8 mouse cellular contexts compared by ENCODE assay signal in the genomic region with DNA sequence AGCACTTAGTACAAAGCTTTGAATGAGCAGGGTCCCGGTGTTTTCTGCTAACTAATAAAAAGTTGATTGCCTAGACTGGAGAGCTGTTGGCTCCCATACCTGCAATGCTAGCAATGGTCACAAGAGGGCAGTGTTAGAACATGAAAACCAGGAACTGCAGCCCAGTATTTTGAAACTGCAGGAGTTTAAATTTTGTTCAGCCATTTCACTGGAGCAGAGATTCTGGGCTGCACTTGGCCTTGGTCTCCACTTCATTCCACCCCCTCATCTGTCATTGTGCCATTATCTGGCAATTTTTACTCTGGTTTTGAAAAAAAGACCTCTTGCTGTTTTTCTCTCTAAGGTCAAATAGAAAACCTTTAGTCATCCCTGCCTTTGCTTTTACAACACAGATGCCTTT. TPM values are rescaled to one million over a fixed set of nuclear protein-coding genes. Genes with fewer than 3 reads are reported as not detected.
DNase-seq lines count a peak whose midpoint lies in the region; ATAC-seq and TF ChIP-seq lines count a peak whose summit lies in the region.

No protein-coding gene starts in this region.

- peak; percentile 94 for TF ChIP-seq CTCF in cortical plate, adult 2 months (IDR thresholded peaks at IDR 0.05; ENCODE audit: extremely low read depth, insufficient read depth, low read length)

- no peak overlapping the region for H3K27ac ChIP-seq in cortical plate, adult 2 months (ENCODE audit: insufficient read depth, low read length)
- peak overlapping the region; percentile 29; the same call in 1 of the 2 replicates for H3K27ac ChIP-seq in kidney, embryonic 15.5 days
- H3K27ac ChIP-seq in limb, embryonic 14.5 days (replicated peaks; ENCODE audit: low read depth, low read length), result no peak overlapping the region
- peak overlapping the region; percentile 12; the same call in 1 of the 2 replicates for H3K27ac ChIP-seq in stomach, embryonic 16.5 days (ENCODE audit: low read length)

- DNase-seq in 3T3-L1 (ENCODE audit: low read depth, low spot score) (peak; percentile 92), WW6 (ENCODE audit: low read depth, low spot score) (peak; percentile 39)
- DNase-seq in gastrocnemius, postnatal 25 days, result peak; percentile 67
- peak; percentile 87 for DNase-seq in limb, embryonic 14.5 days (ENCODE audit: low spot score)
- peak; percentile 90 for DNase-seq in neural tube, embryonic 10.5 days (ENCODE audit: extremely low spot score, low spot score)

- no peaks in the 10 kb centered on the region for H3K27me3 ChIP-seq in kidney, embryonic 15.5 days
- no peaks in the 10 kb centered on the region for H3K27me3 ChIP-seq in limb, embryonic 14.5 days (ENCODE audit: control insufficient read depth, insufficient read depth, low read length)
- H3K27me3 ChIP-seq in stomach, embryonic 16.5 days (ENCODE audit: control insufficient read depth, insufficient read depth, low read length), result no peaks in the 10 kb centered on the region

- H3K9me3 ChIP-seq in kidney, embryonic 15.5 days (replicated peaks), result no peaks in the 10 kb centered on the region
- no peaks in the 10 kb centered on the region for H3K9me3 ChIP-seq in limb, embryonic 14.5 days (ENCODE audit: control insufficient read depth, low read length)
- H3K9me3 ChIP-seq in stomach, embryonic 16.5 days (replicated peaks; ENCODE audit: control insufficient read depth, low read length), result no peaks in the 10 kb centered on the region

- no peaks in the 10 kb centered on the region for H3K36me3 ChIP-seq in kidney, embryonic 15.5 days
- H3K36me3 ChIP-seq in limb, embryonic 14.5 days (ENCODE audit: control insufficient read depth, insufficient read depth, low read length), result no peaks in the 10 kb centered on the region
- no peaks in the 10 kb centered on the region for H3K36me3 ChIP-seq in stomach, embryonic 16.5 days (ENCODE audit: control insufficient read depth, insufficient read depth, low read length)

- no peak for TF ChIP-seq POLR2A in cortical plate, adult 2 months (IDR thresholded peaks at IDR 0.05; ENCODE audit: extremely low read depth, insufficient read depth, low read length)
- TF ChIP-seq POLR2A in limb, embryonic 14.5 days (IDR thresholded peaks at IDR 0.05; ENCODE audit: borderline replicate concordance, extremely low read depth, insufficient read depth, insufficient read length), result no peak

- H3K4me3 ChIP-seq in cortical plate, adult 2 months (ENCODE audit: insufficient read depth, low read length), result no peak overlapping the region
- H3K4me3 ChIP-seq in kidney, embryonic 15.5 days (replicated peaks), result no peak overlapping the region
- H3K4me3 ChIP-seq in limb, embryonic 14.5 days (replicated peaks; ENCODE audit: low read length), result no peak overlapping the region
- H3K4me3 ChIP-seq in stomach, embryonic 16.5 days (replicated peaks; ENCODE audit: low read length), result no peak overlapping the region

- ATAC-seq in kidney, embryonic 15.5 days (replicated peaks; ENCODE audit: low FRiP score), result 0 out of 2 replicates have a peak, but pooled peaks have one; percentile 49
- ATAC-seq in limb, embryonic 14.5 days (ENCODE audit: low FRiP score, low read depth), result peak; percentile 37; the same call in 1 of the 2 replicates
- ATAC-seq in stomach, embryonic 16.5 days (ENCODE audit: insufficient read depth, low FRiP score), result no peak; the same call in 1 of the 2 replicates

- H3K4me1 ChIP-seq in cortical plate, adult 2 months (ENCODE audit: control insufficient read depth, insufficient read depth, low read length), result 0 out of 2 replicates have a peak, but pooled peaks cover 2% of the 10 kb centered on the region
- H3K4me1 ChIP-seq in kidney, embryonic 15.5 days, result peaks cover 10% of the 10 kb centered on the region
- H3K4me1 ChIP-seq in limb, embryonic 14.5 days (ENCODE audit: control insufficient read depth, insufficient read depth, low read length), result peaks cover 7% of the 10 kb centered on the region; the same call in 1 of the 2 replicates
- H3K4me1 ChIP-seq in stomach, embryonic 16.5 days (ENCODE audit: control insufficient read depth, insufficient read depth, low read length), result peaks cover 5% of the 10 kb centered on the region

- no peak overlapping the region for H3K9ac ChIP-seq in kidney, embryonic 15.5 days
- no peak overlapping the region for H3K9ac ChIP-seq in limb, embryonic 14.5 days (ENCODE audit: low read depth, low read length, severe bottlenecking)
- no peak overlapping the region for H3K9ac ChIP-seq in stomach, embryonic 16.5 days (ENCODE audit: low read length)

- no peak overlapping the region for H3K4me2 ChIP-seq in kidney, embryonic 15.5 days
- no peak overlapping the region for H3K4me2 ChIP-seq in limb, embryonic 14.5 days (replicated peaks; ENCODE audit: low read depth, low read length, severe bottlenecking)
- 0 out of 2 replicates have a peak overlapping the region, but pooled peaks have one; percentile 30 for H3K4me2 ChIP-seq in stomach, embryonic 16.5 days (ENCODE audit: low read depth, low read length)

- 3% methylated on average over 1 of the region's 1 CpGs for WGBS in kidney, embryonic 15.5 days
- 0% methylated on average over 1 of the region's 1 CpGs for WGBS in limb, embryonic 14.5 days
- WGBS in stomach, embryonic 16.5 days, result 10% methylated on average over 1 of the region's 1 CpGs

RNA-seq across cellular contexts. Expression of a gene that starts 57.2 kb away (rescaled TPM):
- polyA plus RNA-seq in cortical plate, adult 2 months (2012; rRNA removed), result 478 and 555 TPM in 2 replicates
- total RNA-seq in gastrocnemius, postnatal 25 days (2021), result 1 to 10 TPM; 1.8 to 2.3 TPM
- polyA plus RNA-seq in kidney, embryonic 15.5 days (2015; fragmentation: Nextera tagmentation; extraction: Ambion mirVana), result 6.3 and 9.4 TPM in 2 replicates
- 2.3 and 4.5 TPM in 2 replicates for polyA plus RNA-seq in limb, embryonic 14.5 days (2012; rRNA removed)
- 1.7 and 2.2 TPM in 2 replicates for polyA plus RNA-seq in limb, embryonic 14.5 days (2014; fragmentation: Nextera tagmentation; extraction: Ambion mirVana)
- 3.6 and 5.6 TPM in 2 replicates for polyA plus RNA-seq in stomach, embryonic 16.5 days (2015; fragmentation: Nextera tagmentation; extraction: Ambion mirVana)

Comparison
In these comparisons a context has a peak if more than half of its experiments do, and no peak if none do; other contexts are left out.
1. DNase-seq: peak in every context shown above with its lines; median percentile 92 in 3T3-L1; 90 in neural tube, embryonic 10.5 days; 87 in limb, embryonic 14.5 days; 67 in gastrocnemius, postnatal 25 days; 39 in WW6.
2. H3K27ac ChIP-seq: peak in kidney, embryonic 15.5 days (single experiment) and stomach, embryonic 16.5 days (single experiment); none in cortical plate, adult 2 months (single experiment) and limb, embryonic 14.5 days (single experiment).
3. RNA of a gene that starts 57.2 kb away (polyA plus RNA-seq): 478 to 555 TPM in cortical plate, adult 2 months; 6.3 to 9.4 TPM in kidney, embryonic 15.5 days, 3.6 to 5.6 TPM in stomach, embryonic 16.5 days and 1.7 to 4.5 TPM in limb, embryonic 14.5 days; every median in the first group is over 10 times any median in the second.